Mouse (Mus musculus) hindlimb bud, embryonic 11.5 days (tissue): ENCODE results near the gene Gps1.
"Not testable (repeated sequence)": the region's sequence is repeated elsewhere in the genome, so short reads cannot be mapped to it uniquely, and the experiment has no call there.

ENCODE experiments used
- DNase-seq: peaks from one replicate; pipeline ENCODE4 v3.0.0-alpha.2; 2012; ENCODE audit warnings: low read depth, low spot score; ENCODE audit errors: extremely low spot score

The Gps1 gene

DNA sequence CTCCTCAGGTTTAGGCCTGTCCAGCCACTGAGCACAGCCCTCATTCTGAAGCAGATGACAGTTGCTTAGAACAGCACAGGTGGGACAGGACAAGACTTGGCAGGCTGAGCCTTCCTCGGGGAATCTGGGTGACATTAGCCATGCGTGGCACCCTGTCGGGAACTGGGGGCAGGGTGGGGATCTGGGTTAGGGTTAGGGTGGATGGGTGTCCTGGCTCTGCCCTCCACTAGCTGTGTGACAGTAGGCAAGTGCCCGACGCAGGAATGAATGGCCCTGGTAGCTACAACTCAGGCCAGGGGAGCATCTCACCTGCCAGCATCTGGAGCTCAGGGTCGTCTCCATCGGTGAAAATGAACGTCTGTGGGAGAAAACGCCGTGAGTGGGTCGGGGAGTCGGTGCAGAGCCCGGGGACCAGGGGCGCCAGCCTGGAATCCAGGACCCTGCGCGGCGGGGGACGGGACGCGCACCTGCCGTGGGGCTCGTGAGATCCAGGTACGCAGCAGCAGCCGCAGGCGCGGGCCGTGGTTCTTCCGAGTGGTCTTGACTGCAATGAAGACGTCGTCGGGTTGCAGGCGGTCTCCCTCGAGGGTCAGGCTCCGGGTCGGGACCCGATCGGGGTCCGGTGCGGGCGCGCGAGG lies 527 bp upstream of the Gps1 start:
- no peak for DNase-seq

GRCm38 (mm10) chr11:120785145-120785544 lies 1.1 kb downstream of the Gps1 start:
- no peak for DNase-seq

DNA sequence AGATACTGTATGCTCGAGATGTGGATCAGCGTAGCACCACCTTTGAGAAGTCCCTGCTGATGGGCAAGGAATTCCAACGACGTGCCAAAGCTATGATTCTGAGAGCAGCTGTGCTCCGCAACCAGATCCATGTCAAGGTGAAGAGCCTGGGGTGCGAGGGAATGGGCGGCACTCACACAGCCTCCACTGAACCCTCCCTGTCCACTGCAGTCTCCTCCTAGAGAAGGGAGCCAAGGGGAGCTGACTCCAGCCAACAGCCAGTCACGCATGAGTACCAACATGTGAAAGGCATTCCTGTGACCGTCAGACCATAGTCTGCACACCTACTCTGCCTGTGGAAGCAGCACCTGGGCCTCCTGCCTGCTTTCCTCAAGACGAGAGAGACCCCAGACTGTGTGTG lies 4.4 kb downstream of the Gps1 start:
- not testable (repeated sequence) for DNase-seq

DNA sequence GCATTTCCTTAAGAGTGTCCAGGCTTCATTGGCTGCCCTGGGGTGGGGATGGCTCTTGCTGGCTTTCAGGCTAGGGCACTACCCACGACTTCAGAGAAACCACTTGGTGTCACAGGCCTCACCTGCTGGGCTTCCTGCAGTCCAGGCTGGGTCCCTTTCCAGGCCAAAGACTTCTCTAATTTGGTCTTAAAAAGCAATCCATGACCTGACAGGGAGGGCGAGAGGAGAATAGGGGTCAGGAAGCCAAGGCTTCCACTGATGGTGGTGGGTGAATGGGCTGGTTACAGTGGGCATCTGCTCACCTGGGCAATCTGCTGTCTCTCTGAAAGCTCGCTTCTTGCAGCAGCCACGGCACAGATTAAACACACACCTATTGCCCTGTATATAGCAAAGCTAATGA lies 5.3 kb downstream of the Gps1 start:
- DNase-seq, result no peak

DNA sequence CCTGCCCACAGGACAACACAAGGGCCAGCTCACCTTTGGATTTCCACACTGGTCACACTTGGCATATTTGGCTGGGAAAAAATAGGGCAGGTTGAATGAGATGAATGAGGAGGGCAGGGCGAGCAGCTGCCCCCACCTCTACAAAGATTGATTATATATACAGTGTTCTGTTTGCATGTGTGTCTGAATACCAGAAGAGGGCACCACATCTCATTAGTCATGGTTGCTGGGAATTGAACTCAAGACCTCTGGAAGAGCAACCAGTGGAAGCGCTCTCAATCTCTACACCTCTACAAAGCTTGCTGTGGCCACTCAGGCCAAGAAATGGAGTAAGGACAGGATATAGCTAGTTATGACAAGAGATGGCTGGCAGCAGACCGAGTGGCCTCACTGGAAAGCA lies 5.7 kb downstream of the Gps1 start:
- no peak for DNase-seq

DNA sequence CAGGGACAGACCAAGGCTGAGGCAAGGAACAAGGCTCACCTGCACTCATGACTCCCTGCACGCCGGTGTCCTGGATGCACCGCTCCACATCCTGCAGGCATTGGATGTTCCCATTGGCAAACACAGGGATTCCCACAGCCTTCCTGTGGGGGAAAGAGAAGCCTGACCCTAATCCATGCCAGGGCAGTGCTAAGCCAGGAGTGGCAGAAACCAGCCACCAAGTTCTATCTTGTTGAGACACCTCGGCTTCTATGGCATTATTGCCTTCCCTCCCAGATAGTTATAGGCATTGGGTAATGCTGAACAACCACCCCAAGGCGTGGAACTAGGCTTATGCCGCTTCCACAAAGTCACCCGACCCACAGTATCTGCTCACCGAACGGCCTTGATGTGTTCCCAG lies 8.6 kb downstream of the Gps1 start:
- DNase-seq, result no peak

DNA sequence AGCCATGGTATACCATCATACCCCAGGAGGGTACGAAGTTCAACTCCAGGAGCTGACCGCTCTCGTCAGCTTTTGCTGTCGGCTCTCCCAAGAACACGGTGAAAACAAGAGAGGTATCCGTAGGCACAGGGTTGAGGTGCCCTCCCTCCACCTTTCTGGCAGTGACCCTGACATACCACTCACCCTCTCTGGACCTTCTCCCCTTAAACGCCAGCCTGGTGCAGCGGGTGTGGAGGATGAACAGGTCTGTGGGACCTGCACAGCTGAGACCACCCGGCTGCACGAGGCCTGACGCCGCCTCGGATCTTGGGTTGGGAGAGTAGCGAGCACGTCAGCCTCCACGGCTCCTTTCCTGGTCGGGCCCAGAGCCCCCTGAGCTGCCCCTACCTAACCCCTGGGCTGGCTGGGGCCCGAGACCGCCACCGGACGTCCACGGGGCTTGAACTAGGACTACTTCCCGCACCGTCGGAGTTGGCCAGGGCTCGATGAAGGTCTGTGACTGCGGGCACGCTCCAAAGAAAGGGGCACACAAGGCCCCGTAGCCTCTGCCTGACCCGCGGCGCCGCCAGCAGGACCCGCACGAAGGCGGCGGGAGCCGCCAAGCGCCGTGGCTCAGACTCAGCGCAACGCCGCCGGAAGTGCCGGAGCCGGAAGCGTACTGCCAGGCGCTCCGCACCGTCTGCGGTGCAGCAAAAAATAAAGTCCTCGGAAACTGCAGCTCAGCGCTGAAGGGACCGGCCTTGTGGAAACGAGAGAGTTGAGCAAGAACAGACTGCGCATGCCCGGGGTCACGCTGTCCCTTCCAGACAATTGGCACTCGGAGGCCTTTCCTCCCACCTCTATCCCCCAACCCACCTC lies 11.9 kb downstream of the Gps1 start, which contains the start of gene Dus1l:
Gene Dus1l (minus strand): TSS at position 648 of the 858 bp plus-strand sequence.
- peak; percentile 98 for DNase-seq

- no peak for DNase-seq
Measured at GRCm38 (mm10) chr11:120796614-120796946, 12.5 kb downstream of the Gps1 start.

DNA sequence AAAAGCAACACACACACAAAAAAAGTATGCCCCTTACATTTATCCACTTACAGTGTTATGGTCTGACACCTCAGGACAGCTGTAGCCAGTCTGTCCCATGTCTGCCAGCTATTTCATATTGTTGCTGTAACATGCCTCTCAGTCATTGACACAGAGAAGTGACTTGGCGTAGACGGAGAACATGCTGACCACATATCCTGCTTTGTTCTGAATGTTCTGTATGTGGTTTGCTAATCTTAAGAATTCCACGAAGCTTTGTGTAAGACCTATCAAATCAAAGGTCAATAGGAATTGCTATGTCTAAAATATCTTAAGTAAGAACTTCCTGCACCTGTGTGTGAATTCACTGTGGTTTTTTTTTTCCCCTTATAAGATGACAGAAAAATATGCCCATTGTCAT lies 14.2 kb downstream of the Gps1 start:
- no peak for DNase-seq

DNA sequence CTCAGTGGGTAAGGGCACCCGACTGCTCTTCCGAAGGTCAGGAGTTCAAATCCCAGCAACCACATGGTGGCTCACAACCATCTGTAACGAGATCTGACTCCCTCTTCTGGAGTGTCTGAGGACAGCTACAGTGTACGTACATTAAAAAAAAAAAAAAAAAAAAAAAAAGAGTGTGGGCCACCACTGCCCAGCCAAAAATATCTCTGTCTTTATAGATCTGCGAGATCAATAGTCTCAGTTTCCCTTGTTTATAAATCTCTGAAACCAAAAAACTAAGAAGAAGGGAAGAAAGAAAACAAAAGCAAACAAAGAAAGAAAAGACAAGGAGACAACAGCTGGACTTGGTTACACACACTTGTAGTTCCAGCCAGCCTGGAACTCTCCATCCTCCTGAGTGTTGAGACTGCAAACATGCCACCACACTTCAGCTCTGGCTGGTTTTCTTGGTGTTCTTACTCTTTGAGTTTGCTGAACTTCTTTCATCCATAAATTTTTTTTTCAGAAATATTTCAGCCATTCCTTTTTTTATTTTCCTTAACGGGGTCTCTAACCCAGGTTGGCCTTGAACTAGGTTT lies 15.3 kb downstream of the Gps1 start:
- DNase-seq, result no peak

- DNase-seq, result peak; percentile 91
Measured at GRCm38 (mm10) chr11:120800061-120800904, 16.2 kb downstream of the Gps1 start.

- DNase-seq, result no peak
Measured at GRCm38 (mm10) chr11:120804274-120804673, 20.2 kb downstream of the Gps1 start.

GRCm38 (mm10) chr11:120804769-120805168 lies 20.7 kb downstream of the Gps1 start:
- DNase-seq, result no peak

DNA sequence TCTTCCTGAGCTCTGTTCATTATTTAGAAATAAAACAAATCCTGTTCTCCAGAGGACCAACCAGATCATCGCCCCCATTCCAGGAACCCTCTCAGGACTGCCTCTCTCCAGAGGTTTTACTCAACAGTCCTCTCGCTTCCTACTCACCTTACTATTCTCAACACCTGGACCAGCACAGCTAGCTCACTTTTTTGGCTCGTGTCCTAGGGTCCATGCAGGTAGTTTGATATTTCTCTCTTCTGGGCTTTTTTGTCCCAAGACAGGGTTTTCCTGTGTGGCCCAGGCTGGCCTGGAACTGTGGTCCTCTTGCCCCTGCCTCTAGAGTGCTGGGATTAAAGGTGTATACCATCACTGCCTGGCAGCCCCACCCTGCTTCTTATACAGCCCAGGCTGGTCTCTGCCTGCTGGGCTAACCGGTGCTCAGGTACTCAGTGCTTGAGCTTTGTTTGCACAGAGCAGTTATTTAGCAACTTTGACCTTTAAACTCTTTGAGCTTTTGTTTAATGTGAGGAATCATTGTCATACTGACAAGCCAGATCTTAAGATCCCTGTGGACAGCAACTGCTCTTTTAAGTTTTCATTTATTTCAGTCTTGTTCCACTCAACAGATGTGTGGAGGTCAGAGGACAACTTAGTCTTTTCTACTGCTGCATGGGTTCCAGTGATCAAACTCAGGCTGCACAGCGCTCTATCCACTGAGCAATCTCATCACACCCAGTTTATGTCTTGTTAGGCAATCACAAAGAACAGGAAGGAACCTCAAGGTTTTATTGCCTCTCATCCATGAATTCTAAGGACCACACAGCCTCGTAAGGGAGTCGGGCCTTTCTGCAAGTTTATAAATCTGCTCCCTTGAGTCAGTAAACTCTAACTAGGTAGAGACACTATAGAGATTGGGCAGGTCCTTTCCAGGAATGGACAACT lies 21.6 kb downstream of the Gps1 start:
- no peak for DNase-seq

DNA sequence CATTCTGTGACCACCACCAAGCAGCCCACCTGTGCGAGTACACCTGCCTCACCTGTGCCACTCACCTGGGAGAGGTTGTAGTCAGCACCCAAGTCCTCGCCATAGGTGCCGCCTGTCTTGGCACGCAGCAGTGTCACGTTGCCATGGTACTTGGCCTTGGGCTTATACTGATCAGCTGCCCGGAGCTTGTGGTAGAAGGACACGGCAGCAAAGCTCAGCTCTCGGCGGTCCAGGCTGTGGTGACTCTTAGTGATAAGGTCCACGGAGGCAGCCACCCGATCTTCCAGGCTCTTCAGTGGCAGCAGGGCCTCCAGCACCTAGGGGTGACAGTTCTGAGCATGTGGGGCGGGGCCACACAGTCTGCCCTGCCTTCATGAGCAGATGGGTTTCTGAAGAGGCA lies 23.9 kb downstream of the Gps1 start:
- no peak for DNase-seq

- DNase-seq, result no peak
Measured at GRCm38 (mm10) chr11:120812068-120812467, 28.0 kb downstream of the Gps1 start.

- DNase-seq, result no peak
Measured at GRCm38 (mm10) chr11:120817358-120817757, 33.3 kb downstream of the Gps1 start.

DNA sequence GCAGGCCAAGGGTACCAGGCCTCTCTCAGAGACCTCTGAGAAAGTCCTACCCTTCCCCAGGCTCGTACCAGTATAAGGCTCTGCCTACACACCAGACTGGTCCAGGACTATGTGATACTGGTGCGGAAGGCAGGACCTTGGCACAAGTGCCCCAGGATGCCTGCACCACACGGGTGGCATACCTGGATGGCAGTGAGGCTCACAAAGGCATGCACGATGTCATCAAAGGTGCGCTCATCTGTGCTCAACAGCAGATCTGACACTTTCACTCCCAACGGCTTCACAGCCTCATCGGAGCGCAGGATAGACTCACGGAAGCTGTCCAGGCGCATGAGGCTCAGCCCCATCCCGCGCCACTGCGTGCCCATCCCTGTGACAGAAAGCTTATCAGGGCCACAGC lies 34.2 kb downstream of the Gps1 start:
- DNase-seq, result no peak

DNA sequence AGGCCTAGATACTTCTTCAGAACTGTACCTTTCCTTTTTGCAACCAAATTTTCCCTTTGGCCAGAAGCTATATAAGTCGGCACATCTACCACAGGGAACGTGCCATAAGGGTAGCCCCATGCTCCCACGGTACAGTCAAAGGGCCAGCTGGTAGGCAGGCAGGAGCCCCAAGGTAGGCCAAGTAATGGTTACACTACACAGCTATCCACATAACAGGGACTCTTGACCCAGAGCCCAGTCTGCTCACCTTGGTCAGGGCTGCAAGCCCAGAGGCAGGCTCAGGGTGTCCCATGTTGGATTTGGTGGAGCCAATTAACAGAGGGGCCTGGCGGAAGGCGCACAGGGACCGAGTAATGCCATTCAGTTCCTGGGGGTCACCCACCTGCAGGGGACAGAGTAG lies 35.5 kb downstream of the Gps1 start:
- no peak for DNase-seq

DNA sequence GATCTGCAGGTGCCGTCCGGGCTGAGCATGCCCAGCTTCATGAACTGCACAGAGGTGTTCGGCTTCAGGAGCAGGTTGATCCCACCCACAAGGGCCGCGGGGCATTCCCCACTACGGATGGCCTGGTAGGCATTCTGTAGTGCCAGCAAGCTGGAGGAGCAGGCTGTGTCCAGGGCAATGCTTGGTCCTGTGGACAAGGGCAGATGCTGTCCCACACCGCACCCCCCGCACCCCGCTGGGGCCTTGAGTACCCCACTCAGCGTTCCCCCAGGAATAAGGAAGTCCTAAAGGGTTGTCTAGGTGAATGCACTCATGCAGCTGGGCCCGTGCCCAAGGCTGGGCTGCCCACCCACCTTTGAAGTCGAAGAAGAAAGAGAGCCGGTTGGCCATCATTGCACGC lies 36.5 kb downstream of the Gps1 start:
- DNase-seq, result no peak
